Mouse (Mus musculus) bone marrow, adult 2 months (tissue): ENCODE data around the gene Sspn. TPM values are rescaled to one million over a fixed set of nuclear protein-coding genes. Genes with fewer than 3 reads are reported as not detected.

ENCODE experiments used
- H3K27ac ChIP-seq: fragments of 200-500 bp; 2 replicates; pipeline ENCODE4 v1.5.1; 2012; ENCODE audit warnings: low read depth, mild to moderate bottlenecking, control low read depth, inconsistent platforms, low read length; ENCODE audit not compliant: control insufficient read depth, poor library complexity, insufficient read depth
- H3K4me1 ChIP-seq: fragments of 200-500 bp; 2 replicates; pipeline ENCODE4 v1.6.1; 2011; ENCODE audit warnings: low read length; ENCODE audit not compliant: control insufficient read depth, insufficient read depth
- H3K4me3 ChIP-seq: fragments of 200-500 bp; replicated peaks from 2 replicates; pipeline ENCODE3; 2011; ENCODE audit warnings: mild to moderate bottlenecking, low read depth, low read length, control low read depth; ENCODE audit not compliant: control insufficient read depth
- CTCF ChIP-seq: fragments of 200-500 bp; IDR thresholded peaks from 2 replicates; pipeline ENCODE4 v1.5.1; 2011; ENCODE audit warnings: low read length, control low read depth; ENCODE audit not compliant: control insufficient read depth, insufficient read depth
- POLR2A ChIP-seq: fragments of 200-500 bp; IDR thresholded peaks from 2 replicates; pipeline ENCODE4 v1.6.1; 2011; ENCODE audit warnings: low read depth, mild to moderate bottlenecking, control low read depth, low read length, borderline replicate concordance; ENCODE audit not compliant: control insufficient read depth
- WGBS: fragments of 180-500 bp; shearing (Covaris S2); methylation state at CpG from one replicate; pipeline ENCODE4 v1.1.7; 2018; 5-methylcytosine and 5-hydroxymethylcytosine counted together
- polyA plus RNA-seq: library from polyadenylated mRNA; stranded (reverse); fragments of >200 nt; gene quantifications from 2 replicates; pipeline ENCODE4 v1.2.4, GENCODE M21; 2011; ENCODE audit warnings: low replicate concordance; ENCODE audit not compliant: missing spikeins, insufficient read depth, insufficient read length

Gene Sspn
- polyA plus RNA-seq, 1 experiment = 2.0 TPM

- no peak for TF ChIP-seq CTCF
- no peak for TF ChIP-seq POLR2A
- H3K4me3 ChIP-seq = no peak overlapping the region
- H3K4me1 ChIP-seq = peaks cover 1% of the 10 kb centered on the region; the same call in 1 of the 2 replicates
- WGBS = 81% methylated on average over 5 of the region's 5 CpGs
- no peak overlapping the region for H3K27ac ChIP-seq
These were observed 41.9 kb downstream of the Sspn start for GRCm38 (mm10) chr6:145973356-145973755.

GRCm38 (mm10) chr6:145974766-145975165 is 43.3 kb downstream of the Sspn start:
- H3K4me1 ChIP-seq = peaks cover 1% of the 10 kb centered on the region; the same call in 1 of the 2 replicates
- 68% methylated on average over 7 of the region's 7 CpGs for WGBS
- no peak overlapping the region for H3K27ac ChIP-seq
- no peak overlapping the region for H3K4me3 ChIP-seq
- TF ChIP-seq CTCF (no peak), POLR2A (no peak)

- WGBS = 75% methylated on average over 3 of the region's 3 CpGs
- peaks cover 1% of the 10 kb centered on the region; the same call in 1 of the 2 replicates for H3K4me1 ChIP-seq
- H3K4me3 ChIP-seq = no peak overlapping the region
- TF ChIP-seq POLR2A (no peak), CTCF (no peak)
- no peak overlapping the region for H3K27ac ChIP-seq
These were observed 45.9 kb downstream of the Sspn start for GRCm38 (mm10) chr6:145977344-145977743.

- TF ChIP-seq POLR2A (no peak), CTCF (no peak)
- Histone ChIP-seq H3K27ac (no peak overlapping the region), H3K4me3 (no peak overlapping the region), H3K4me1 (no peaks in the 10 kb centered on the region)
- 78% methylated on average over 8 of the region's 8 CpGs for WGBS
These were observed 46.5 kb downstream of the Sspn start for GRCm38 (mm10) chr6:145977771-145978450.

GRCm38 (mm10) chr6:145981074-145981473 is 49.6 kb downstream of the Sspn start:
- TF ChIP-seq CTCF (no peak), POLR2A (no peak)
- Histone ChIP-seq H3K27ac (no peak overlapping the region), H3K4me3 (no peak overlapping the region), H3K4me1 (no peaks in the 10 kb centered on the region; the same call in 1 of the 2 replicates)
- 85% methylated on average over 8 of the region's 8 CpGs for WGBS

GRCm38 (mm10) chr6:145982335-145982734 is 50.9 kb downstream of the Sspn start:
- Histone ChIP-seq H3K27ac (no peak overlapping the region), H3K4me3 (no peak overlapping the region), H3K4me1 (no peaks in the 10 kb centered on the region; the same call in 1 of the 2 replicates)
- TF ChIP-seq POLR2A (no peak), CTCF (no peak)
- 78% methylated on average over 4 of the region's 4 CpGs for WGBS

- no peak for TF ChIP-seq CTCF
- TF ChIP-seq POLR2A = no peak
- no peak overlapping the region for H3K27ac ChIP-seq
- peaks cover 3% of the 10 kb centered on the region for H3K4me1 ChIP-seq
- no peak overlapping the region for H3K4me3 ChIP-seq
- 100% methylated on average over 1 of the region's 1 CpGs for WGBS
These were observed 59.1 kb downstream of the Sspn start for GRCm38 (mm10) chr6:145990578-145990977.

GRCm38 (mm10) chr6:145992526-145992925 is 61.1 kb downstream of the Sspn start:
- TF ChIP-seq CTCF = no peak
- no peak for TF ChIP-seq POLR2A
- Histone ChIP-seq H3K27ac (no peak overlapping the region), H3K4me1 (peaks cover 3% of the 10 kb centered on the region), H3K4me3 (no peak overlapping the region)
- WGBS = 42% methylated on average over 11 of the region's 11 CpGs

GRCm38 (mm10) chr6:145992985-145993384 is 61.5 kb downstream of the Sspn start:
- H3K27ac ChIP-seq = no peak overlapping the region

More at GRCm38 (mm10) chr6:145992985-145993384, 61.5 kb downstream of the Sspn start:
- 41% methylated on average over 10 of the region's 10 CpGs for WGBS
- TF ChIP-seq CTCF (no peak), POLR2A (no peak)
- no peak overlapping the region for H3K4me3 ChIP-seq
- peaks cover 3% of the 10 kb centered on the region for H3K4me1 ChIP-seq
